In genomic region chr4:134736147-134736546, GRCm38 (mm10) we compare ENCODE assay signal across 16 mouse cellular contexts. TPM values are rescaled to one million over a fixed set of nuclear protein-coding genes. Genes with fewer than 3 reads are reported as not detected.
DNase-seq lines count a peak whose midpoint lies in the region; ATAC-seq lines count a peak whose summit lies in the region.
"Had no signal": no experiment of that assay in that cellular context is flagged by ENCODE, and none has a peak within 500 bp of the region (broad histone marks: within the 10 kb centered on the region; RNA-seq: fewer than 3 reads in every experiment).

No protein-coding gene starts in this region.

- H3K4me1 ChIP-seq in heart, embryonic 11.5 days (ENCODE audit: control insufficient read depth, insufficient read depth, low read length): peaks cover 8% of the 10 kb centered on the region; the same call in 1 of the 2 replicates
- peaks cover 63% of the 10 kb centered on the region for H3K4me1 ChIP-seq in limb, embryonic 10.5 days

- no peaks in the 10 kb centered on the region for H3K36me3 ChIP-seq in heart, embryonic 11.5 days (ENCODE audit: control insufficient read depth, insufficient read depth, low read length)
- H3K36me3 ChIP-seq in limb, embryonic 10.5 days: no peaks in the 10 kb centered on the region
- H3K36me3 ChIP-seq: heart, embryonic 12.5 days; hindbrain, embryonic 12.5 days; liver, embryonic 15.5 days had no signal

- H3K27me3 ChIP-seq in heart, embryonic 11.5 days (ENCODE audit: control insufficient read depth, insufficient read depth, low read length): 0 out of 2 replicates have a peak, but pooled peaks cover 3% of the 10 kb centered on the region
- peaks cover 54% of the 10 kb centered on the region for H3K27me3 ChIP-seq in limb, embryonic 10.5 days (ENCODE audit: low read depth, poor library complexity, severe bottlenecking)
- H3K27me3 ChIP-seq: heart, embryonic 12.5 days; hindbrain, embryonic 12.5 days had no signal

- DNase-seq in heart, adult 11 months: peak; percentile 96
- peak; percentile 37 to 47 for DNase-seq in right cerebral cortex, adult 2 months (ENCODE audit: low spot score in 2 of 2)
- DNase-seq in right cerebral cortex, postnatal 14 days: no peak
- no peak for DNase-seq in limb, embryonic 10.5 days (ENCODE audit: low spot score)
- DNase-seq in skeletal muscle tissue, adult 2 months (ENCODE audit: low read depth, low spot score): peak; percentile 46
- no peak for DNase-seq in ovary, postnatal 14 days (ENCODE audit: low spot score)
- no peak for DNase-seq in thymus, postnatal 36 days
- DNase-seq: adrenal gland, adult 2 months; cerebellum, adult 11-12 months had no signal

- H3K4me2 ChIP-seq in heart, embryonic 11.5 days: no peak overlapping the region
- H3K4me2 ChIP-seq: forebrain, embryonic 13.5 days; heart, embryonic 12.5 days; hindbrain, embryonic 12.5 days; liver, embryonic 15.5 days had no signal

- H3K9ac ChIP-seq in heart, embryonic 11.5 days (ENCODE audit: low read depth, low read length): no peak overlapping the region
- H3K9ac ChIP-seq: forebrain, embryonic 13.5 days; heart, embryonic 12.5 days; hindbrain, embryonic 12.5 days; liver, embryonic 15.5 days had no signal

- WGBS in heart, embryonic 11.5 days (ENCODE audit: insufficient replicate concordance): 63% methylated on average over 7 of the region's 7 CpGs
- WGBS in limb, embryonic 10.5 days: 40% methylated on average over 7 of the region's 7 CpGs

- ATAC-seq in heart, embryonic 11.5 days (replicated peaks; ENCODE audit: insufficient number of reproducible peaks, low FRiP score, low TSS enrichment): no peak
- ATAC-seq: forebrain, embryonic 13.5 days; intestine, postnatal 0 days had no signal

- no peaks in the 10 kb centered on the region for H3K9me3 ChIP-seq in heart, embryonic 11.5 days (replicated peaks; ENCODE audit: control insufficient read depth, low read length)
- H3K9me3 ChIP-seq in limb, embryonic 10.5 days (replicated peaks): no peaks in the 10 kb centered on the region
- H3K9me3 ChIP-seq: forebrain, embryonic 13.5 days; heart, embryonic 12.5 days; hindbrain, embryonic 12.5 days; liver, embryonic 15.5 days; megakaryocyte, embryonic 14.5 days had no signal

- H3K27ac ChIP-seq in heart, embryonic 11.5 days (ENCODE audit: low read depth, low read length): no peak overlapping the region
- H3K27ac ChIP-seq in limb, embryonic 10.5 days: peak overlapping the region; percentile 44; the same call in 1 of the 2 replicates
- H3K27ac ChIP-seq: forebrain, embryonic 13.5 days; hindbrain, embryonic 12.5 days; liver, embryonic 15.5 days had no signal

- H3K4me3 ChIP-seq in heart, embryonic 11.5 days (ENCODE audit: low read depth, low read length): no peak overlapping the region
- no peak overlapping the region for H3K4me3 ChIP-seq in limb, embryonic 10.5 days
- H3K4me3 ChIP-seq: forebrain, embryonic 13.5 days; heart, embryonic 12.5 days; hindbrain, embryonic 12.5 days; liver, embryonic 15.5 days had no signal

RNA-seq across cellular contexts. Expression of gene Ldlrap1, which starts 31.7 kb away (rescaled TPM):
- 11.4 and 13.5 TPM in 2 replicates for polyA plus RNA-seq in heart, embryonic 11.5 days (2014; fragmentation: Nextera tagmentation; extraction: Ambion mirVana)
- 14.4 and 20.4 TPM in 2 replicates for polyA plus RNA-seq in limb, embryonic 10.5 days (2016; fragmentation: Nextera tagmentation; extraction: Ambion mirVana)

RNA-seq across cellular contexts. Expression of gene Man1c1, which starts 32.1 kb away (rescaled TPM):
- 8.6 and 9.3 TPM in 2 replicates for polyA plus RNA-seq in heart, embryonic 11.5 days (2014; fragmentation: Nextera tagmentation; extraction: Ambion mirVana)
- polyA plus RNA-seq in limb, embryonic 10.5 days (2016; fragmentation: Nextera tagmentation; extraction: Ambion mirVana): 1.6 and 2.0 TPM in 2 replicates

Comparison
In these comparisons a context has a peak if more than half of its experiments do, and no peak if none do; other contexts are left out.
1. DNase-seq: peak in heart, adult 11 months (single experiment), right cerebral cortex, adult 2 months (2 of 2) and skeletal muscle tissue, adult 2 months (single experiment); none in right cerebral cortex, postnatal 14 days (single experiment), limb, embryonic 10.5 days (single experiment), ovary, postnatal 14 days (single experiment) and thymus, postnatal 36 days (0 of 2).